Mouse (Mus musculus): Measurements from ENCODE around the gene Leng8.

Gene Leng8

DNA sequence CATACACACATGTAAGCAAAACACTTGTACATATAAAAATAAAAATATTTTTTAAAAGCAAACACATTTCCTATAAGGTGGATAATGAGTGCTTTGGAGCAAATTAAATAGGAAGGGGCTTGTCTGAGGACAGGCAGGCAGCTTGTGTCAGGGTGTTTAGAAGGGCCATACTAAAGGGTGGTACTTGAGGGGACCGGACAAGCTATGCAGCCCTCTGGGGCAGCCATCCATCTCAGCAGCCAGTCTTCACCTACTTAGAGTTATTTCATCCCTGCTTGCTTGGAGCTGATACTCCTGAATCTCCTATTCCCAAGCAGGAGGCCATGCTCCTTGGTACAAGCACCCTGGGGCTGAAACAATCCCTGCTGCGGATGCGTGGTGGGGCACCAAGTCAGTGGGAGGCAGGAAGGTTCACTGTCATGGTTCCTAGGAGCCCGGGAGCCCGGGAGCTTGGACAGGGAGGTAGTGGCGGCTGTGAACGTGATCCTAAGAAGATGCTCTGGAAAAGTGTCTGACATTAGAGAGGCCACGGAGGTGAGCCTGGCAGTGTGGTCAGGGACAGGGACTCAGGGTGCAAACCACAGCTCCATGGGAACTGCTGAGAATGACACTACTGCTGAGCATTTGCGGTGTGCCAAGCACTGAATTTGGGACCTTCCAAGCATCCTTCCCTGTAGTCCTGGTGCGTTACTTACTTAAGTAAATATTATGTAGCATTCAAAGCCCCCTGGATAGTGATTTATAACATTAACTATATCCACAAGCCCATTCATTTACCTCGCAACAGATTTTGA is 9.7 kb upstream of the Leng8 start:
- in situ Hi-C loops (cut with MboI, MseI): loop anchor here (5.0 to 25.0 kb wide), 4 partner anchors 100 to 935 kb away; partner anchors contain the start of genes Ndufa3, Oscar, U2af2 and Zfp580

DNA sequence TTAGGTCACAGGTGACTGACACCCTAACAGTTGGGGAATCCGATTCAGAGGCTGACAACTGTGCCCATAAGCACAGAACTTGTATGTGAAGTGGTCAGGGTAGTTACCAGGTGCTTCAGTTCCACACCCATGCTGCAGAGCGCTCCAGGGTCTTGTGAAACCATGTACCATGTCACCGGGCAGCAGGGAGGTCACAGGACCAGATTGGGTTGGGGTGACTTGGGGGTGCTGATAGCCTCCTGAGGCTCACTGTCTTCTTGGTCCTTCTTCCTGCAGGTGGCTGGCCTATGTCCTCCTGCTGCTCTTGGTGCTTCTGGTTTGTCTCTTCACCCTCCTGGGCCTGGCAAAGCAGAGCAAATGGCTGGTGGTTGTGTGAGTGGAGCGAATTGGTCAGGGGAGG is 8.9 kb upstream of the Leng8 start:
- in situ Hi-C loops (cut with MboI, MseI): loop anchor here (5.0 to 25.0 kb wide), 4 partner anchors 101 to 934 kb away; partner anchors contain the start of genes Ndufa3, Oscar, U2af2 and Zfp580

- in situ Hi-C loops (cut with MboI, MseI): loop anchor here (5.0 to 25.0 kb wide), 4 partner anchors 102 to 933 kb away; partner anchors contain the start of genes Ndufa3, Oscar, U2af2 and Zfp580
Measured at GRCm38 (mm10) chr7:4128860-4129259, 8.0 kb upstream of the Leng8 start.

DNA sequence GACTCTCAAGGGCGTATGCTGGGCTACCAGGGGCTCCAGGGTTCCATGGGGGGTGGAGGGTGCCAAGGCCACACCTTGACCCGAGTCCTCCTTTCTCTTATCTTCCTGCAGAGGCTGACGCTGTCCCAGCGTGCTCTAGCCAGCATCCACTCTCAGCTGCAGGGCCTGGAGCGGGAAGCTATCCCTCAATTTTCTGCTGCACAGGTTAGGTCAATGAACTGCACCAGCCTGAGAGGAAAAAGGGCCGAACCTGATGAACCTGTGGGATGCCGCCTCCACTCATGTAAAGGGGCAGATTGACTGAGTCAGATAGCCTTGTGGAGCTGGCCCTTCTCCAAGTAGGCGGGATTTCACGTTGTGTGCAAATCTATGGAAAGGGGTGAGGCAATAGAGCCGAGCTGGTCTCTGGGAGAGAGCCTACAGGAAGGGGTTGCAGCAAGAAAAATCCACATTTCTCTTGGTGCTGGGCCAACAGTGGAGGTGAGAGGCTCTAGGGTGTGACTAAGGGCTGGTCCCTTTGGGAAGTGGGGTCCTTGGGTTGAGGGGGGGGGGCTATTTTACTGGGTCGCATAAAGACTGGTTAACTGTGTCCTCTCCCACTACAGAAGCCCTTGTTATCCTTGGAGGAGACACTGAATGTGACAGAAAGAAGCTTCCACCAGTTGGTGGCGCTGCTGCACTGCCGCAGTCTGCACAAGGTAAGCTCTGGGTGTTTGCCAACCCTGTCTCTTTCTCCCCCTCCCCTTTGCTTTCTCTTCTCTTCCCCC is 6.0 kb upstream of the Leng8 start:
- in situ Hi-C loops (cut with MboI, MseI): loop anchor here (25.0 kb wide), 2 partner anchors 519 to 931 kb away; partner anchors contain the start of genes Ndufa3, Oscar, U2af2 and Zfp580

GRCm38 (mm10) chr7:4131964-4132363 is 4.9 kb upstream of the Leng8 start:
- in situ Hi-C loops (cut with MboI, MseI): loop anchor here (25.0 kb wide), 2 partner anchors 520 to 930 kb away; partner anchors contain the start of genes Ndufa3, Oscar, U2af2 and Zfp580

- in situ Hi-C loops (cut with MboI, MseI): loop anchor here (25.0 kb wide), 2 partner anchors 520 to 930 kb away; partner anchors contain the start of genes Ndufa3, Oscar, U2af2 and Zfp580
Measured at GRCm38 (mm10) chr7:4132581-4132980, 4.3 kb upstream of the Leng8 start.

DNA sequence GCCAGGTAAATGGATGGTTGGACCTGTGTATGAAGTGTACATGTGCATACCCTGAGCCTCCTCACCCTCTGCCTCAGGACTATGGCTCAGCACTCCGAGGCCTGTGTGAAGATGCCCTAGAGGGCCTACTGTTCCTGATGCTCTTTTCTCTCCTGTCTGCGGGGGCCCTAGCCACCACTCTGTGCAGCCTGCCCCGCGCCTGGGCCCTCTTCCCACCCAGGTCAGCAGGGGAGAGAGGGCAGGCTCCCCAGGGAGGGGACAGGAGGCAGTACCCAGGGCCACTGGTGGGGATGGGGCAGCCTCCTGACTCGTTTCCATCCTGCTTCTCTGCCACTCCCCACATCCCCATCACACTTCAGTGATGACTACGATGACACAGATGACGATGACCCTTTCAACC is 3.8 kb upstream of the Leng8 start:
- in situ Hi-C loops (cut with MboI, MseI): loop anchor here (25.0 kb wide), 2 partner anchors 521 to 929 kb away; partner anchors contain the start of genes Ndufa3, Oscar, U2af2 and Zfp580

GRCm38 (mm10) chr7:4134911-4135310 is 1.9 kb upstream of the Leng8 start:
- in situ Hi-C loops (cut with MboI, MseI): loop anchor here (25.0 kb wide), 2 partner anchors 523 to 927 kb away; partner anchors contain the start of genes Ndufa3, Oscar, U2af2 and Zfp580

DNA sequence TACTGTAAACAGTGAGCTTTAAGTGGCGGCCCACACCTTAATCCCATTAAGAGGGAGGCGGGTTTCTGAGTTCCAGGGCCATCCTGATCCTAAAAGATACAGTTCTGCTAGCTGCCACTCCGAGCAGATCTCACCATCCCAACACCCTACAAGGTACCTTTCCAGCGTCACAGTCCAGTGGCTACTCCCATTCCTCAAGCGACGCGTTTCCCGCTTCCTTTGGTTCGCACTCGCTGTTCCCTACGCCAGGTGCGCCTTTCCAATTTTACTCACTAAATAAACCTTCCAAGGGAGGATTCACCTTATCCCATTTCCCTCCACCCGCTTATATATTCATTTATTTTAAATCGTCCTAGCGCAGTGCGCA is 452 bp upstream of the Leng8 start:
- in situ Hi-C loops (cut with MboI, MseI): loop anchor here (25.0 kb wide), 2 partner anchors 524 to 926 kb away; partner anchors contain the start of genes Ndufa3, Oscar, U2af2 and Zfp580

- in situ Hi-C loops (cut with MboI, MseI): loop anchor here (25.0 kb wide), 2 partner anchors 525 to 925 kb away; partner anchors contain the start of genes Ndufa3, Oscar, U2af2 and Zfp580
Measured at GRCm38 (mm10) chr7:4137746-4138145, 907 bp downstream of the Leng8 start.

DNA sequence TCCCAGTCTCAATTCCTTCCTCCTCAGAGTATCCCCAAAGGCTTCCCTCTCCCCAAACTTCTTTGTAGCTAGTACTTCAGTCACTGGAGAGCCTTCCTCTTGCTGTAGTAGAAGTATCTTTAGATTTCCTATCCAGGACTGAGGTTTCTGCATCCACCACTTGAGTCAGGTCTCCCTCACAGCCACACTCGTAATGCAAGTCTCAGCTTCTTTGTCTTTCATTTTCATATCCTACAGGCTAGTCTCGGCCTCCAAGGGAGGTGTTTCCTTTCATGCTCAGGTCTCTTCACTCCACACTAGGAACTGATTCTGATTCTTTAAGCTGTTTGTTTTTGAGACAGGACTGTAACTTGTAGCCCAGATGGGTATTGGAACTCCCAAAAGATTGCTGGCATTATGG is 1.3 kb downstream of the Leng8 start:
- in situ Hi-C loops (cut with MboI, MseI): loop anchor here (25.0 kb wide), 2 partner anchors 526 to 924 kb away; partner anchors contain the start of genes Ndufa3, Oscar, U2af2 and Zfp580

DNA sequence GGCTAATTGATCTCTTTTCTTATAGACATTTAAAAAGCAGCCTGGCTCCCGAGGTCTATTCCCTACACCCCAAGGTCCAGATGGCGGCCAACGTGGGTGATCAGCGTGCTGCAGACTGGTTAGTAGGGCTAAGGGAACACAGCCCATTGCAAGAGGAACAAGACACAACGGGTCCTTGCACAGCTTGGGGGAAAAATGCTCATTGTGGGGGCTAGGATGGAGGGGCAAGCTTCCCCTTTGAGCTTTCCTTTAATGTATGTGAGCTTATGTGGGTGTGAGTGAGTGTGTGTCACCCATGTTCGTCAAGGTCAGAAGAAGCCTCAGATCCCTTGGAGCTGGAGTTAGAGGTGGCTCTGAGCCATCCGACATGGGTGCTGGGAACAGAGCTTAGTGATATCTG is 1.8 kb downstream of the Leng8 start:
- in situ Hi-C loops (cut with MboI, MseI): loop anchor here (25.0 kb wide), 2 partner anchors 526 to 924 kb away; partner anchors contain the start of genes Ndufa3, Oscar, U2af2 and Zfp580

DNA sequence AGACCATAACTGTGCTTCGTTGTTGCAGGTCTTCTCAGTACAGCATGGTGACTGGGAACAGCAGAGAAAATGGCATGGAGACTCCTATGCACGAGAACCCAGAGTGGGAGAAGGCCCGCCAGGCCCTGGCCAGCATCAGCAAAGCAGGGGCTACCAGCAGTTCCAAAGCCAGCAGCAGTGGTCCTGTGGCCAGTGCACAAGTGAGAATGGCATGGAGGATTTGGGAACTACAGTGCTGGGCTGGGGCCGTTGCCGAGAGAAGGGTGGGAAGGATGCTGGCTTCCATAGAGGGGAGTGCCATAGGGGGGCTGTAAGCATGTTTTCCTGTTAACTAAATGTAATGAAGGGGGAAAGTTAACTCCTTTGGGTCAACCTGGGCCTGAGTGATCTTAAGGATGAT is 2.6 kb downstream of the Leng8 start:
- in situ Hi-C loops (cut with MboI, MseI): loop anchor here (25.0 kb wide), 2 partner anchors 527 to 923 kb away; partner anchors contain the start of genes Ndufa3, Oscar, U2af2 and Zfp580

DNA sequence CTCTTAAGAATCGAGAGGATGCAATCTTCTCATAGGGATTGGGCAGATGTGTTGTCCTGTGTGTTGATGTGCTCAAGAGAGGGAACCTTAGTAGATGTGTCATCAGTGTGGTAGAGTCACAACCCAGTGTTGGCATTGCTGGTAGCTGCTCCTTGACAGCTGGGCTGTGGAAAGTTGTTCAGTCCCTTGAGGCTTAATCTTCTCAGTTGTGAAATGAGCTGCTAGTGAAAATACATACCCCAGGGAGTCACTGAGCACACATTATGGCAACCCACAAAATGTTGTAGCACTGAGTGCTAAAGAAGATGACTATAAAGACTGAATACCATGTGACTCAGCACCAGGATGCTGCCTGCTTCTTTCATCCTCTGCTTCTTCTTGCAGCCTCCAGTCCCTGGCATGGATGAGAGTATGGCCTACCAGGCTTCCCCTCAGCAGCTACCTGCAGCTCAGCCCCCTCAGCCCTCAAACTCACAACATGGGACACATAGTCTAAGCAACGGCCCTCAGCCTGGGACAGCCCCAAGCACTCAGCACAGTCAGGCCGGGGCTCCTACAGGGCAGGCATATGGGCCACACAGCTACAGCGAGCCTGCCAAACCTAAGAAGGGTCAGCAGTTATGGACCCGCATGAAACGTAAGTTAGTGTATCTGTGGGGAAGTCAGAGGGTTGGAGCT is 4.9 kb downstream of the Leng8 start:
- in situ Hi-C loops (cut with MboI, MseI): loop anchor here (10.0 to 25.0 kb wide), 4 partner anchors 383 to 921 kb away; partner anchors contain the start of genes Ndufa3, Oscar, Rps9 and Tnni3

DNA sequence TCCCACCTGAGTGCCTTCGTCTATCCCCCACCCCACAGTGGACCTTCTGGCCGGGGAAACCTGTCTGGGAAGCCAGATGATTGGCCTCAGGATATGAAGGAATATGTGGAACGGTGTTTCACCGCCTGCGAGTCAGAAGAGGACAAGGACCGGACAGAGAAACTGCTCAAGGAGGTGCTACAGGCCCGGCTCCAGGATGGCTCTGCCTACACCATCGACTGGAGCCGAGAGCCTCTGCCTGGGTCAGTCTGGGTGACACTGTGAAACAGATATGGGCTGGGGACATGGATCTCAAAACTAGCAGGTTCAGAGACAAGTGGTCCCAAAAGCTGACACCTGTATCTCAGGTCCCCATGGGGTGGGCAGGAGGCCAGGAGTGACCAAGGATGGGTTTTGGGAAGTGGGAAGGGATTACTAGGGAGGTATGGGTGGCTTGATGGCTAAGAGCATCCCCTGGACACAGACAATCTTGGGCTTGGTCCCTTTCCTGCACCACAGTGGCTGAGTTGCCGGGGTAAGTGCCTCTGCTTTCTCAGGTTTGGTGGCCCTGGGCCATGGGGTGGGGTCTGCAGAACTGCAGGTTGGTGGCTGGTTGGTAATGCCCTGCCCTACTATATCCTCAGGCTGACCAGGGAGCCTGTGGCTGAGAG is 6.1 kb downstream of the Leng8 start:
- in situ Hi-C loops (cut with MboI, MseI): loop anchor here (10.0 to 25.0 kb wide), 4 partner anchors 382 to 919 kb away; partner anchors contain the start of genes Ndufa3, Oscar, Rps9 and Tnni3

DNA sequence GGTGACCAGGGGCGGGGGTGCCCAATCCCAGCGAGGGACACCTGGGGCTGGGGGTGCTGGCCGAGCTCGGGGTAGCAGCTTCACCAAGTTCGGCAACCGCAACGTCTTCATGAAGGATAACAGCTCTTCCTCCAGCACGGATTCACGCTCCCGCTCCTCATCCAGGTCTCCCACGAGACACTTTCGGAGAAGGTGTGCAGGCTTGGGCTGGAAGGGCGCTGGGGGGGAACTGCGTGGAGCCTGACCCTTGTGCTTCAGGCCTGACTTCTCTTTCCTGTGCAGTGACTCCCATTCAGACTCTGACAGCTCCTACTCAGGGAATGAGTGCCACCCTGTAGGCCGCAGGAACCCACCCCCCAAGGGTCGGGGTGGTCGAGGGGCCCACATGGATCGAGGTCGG is 6.7 kb downstream of the Leng8 start:
- in situ Hi-C loops (cut with MboI, MseI): loop anchor here (10.0 to 25.0 kb wide), 4 partner anchors 381 to 919 kb away; partner anchors contain the start of genes Ndufa3, Oscar, Rps9 and Tnni3

DNA sequence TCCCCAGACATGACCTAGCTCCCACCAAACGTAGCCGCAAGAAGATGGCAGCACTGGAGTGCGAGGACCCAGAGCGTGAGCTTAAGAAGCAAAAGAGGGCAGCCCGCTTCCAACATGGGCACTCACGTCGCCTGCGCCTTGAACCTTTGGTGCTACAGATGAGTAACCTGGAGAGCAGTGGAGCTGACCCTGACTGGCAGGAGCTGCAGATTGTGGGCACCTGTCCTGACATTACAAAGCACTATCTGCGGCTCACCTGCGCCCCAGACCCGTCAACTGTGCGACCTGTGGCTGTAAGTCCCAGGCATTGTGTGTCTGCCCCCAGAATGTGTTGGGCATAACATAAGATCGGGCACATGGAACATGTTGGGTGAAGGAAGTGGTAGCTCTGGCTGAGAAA is 7.2 kb downstream of the Leng8 start:
- in situ Hi-C loops (cut with MboI, MseI): loop anchor here (10.0 to 25.0 kb wide), 4 partner anchors 381 to 918 kb away; partner anchors contain the start of genes Ndufa3, Oscar, Rps9 and Tnni3

GRCm38 (mm10) chr7:4144766-4145551 is 8.1 kb downstream of the Leng8 start:
- in situ Hi-C loops (cut with MboI, MseI): loop anchor here (10.0 to 25.0 kb wide), 4 partner anchors 380 to 917 kb away; partner anchors contain the start of genes Ndufa3, Oscar, Rps9 and Tnni3

Data from regulatory T cell (primary cell).